Mouse (Mus musculus) hindlimb bud, embryonic 11.5 days (tissue): ENCODE measurements at regions not wholly inside any gene's neighbourhood (a gene's known extent, or its start where the extent isn't known, plus 50 kb on each side); places are given as distances from the start of the nearest gene placed in this dataset.

Experiments
- DNase-seq: peaks from one replicate; pipeline ENCODE4 v3.0.0-alpha.2; 2012; ENCODE audit warnings: low read depth, low spot score; ENCODE audit errors: extremely low spot score

- no peak for DNase-seq
These were observed 230.6 kb upstream of the Zic4 start for GRCm38 (mm10) chr9:91131415-91132255.

DNA sequence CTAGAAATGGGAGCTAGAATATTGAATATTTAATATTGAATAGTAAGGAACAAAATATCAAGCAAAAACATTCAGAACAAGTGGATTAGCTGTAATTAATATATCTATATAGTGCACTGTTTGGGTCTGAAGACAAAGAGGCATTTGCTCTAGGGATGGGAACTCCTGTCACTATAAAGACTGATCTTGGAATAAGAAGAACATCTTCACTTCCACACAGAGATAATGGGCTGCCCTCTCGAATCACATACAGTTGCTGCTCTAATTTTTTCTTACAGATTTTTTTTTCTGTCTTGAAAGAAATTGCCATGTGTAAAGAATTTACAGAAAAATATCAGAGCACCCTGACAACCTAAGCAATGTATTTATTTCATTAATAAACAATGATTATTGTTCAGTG lies 229.7 kb upstream of the Zic4 start:
- no peak for DNase-seq

DNA sequence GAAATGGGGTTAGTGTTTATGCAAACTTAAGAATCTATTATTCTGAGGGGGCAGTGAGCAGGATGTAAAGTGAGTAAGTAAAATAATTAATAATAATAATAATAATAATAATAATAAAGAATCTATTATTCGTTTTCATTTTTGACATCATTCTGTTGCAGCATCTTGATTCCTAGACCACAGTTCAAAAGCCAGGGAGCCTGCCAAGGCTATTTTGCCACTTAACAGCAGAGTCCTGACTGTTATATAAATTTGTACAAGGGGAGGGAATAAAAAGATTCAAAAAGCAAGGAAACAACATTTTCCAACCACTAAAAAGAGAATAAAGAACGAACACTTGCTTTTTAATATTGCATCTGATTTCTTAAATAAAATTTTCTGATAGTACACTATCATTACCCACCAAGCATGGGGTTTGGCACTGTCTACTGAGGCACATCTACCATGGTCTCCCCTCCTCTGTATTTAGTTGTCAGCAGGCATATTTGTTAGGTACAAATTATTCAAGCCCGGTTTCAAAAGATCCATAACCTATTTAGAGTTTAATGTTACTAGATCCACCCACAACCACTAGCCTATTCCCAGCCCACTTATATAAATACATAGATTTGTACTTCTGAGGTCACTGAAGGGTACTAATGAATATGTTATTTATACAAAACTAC lies 228.8 kb upstream of the Zic4 start:
- DNase-seq: no peak

GRCm38 (mm10) chr9:91134325-91134724 lies 227.9 kb upstream of the Zic4 start:
- DNase-seq: no peak

DNA sequence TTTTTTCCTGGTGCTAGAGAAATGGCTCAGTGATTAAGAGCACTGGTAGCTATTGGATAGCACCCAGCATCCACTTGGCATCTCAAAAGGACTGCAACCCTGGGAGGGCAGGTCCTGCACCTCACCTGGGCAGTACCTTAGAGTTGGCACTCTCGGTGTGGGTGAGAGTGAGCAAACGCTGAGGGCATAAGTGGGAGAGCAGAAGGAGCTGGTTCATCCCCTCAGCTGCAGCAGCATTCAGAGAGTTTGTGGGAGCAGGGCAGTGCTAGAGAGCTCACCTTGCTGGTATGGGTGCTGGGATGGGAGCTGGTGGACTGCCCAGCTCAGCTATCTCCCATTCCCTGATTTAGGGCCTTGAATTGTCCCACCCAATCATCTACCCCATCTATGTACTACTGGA lies 227.1 kb upstream of the Zic4 start:
- no peak for DNase-seq

GRCm38 (mm10) chr9:91140651-91141050 lies 221.6 kb upstream of the Zic4 start:
- no peak for DNase-seq

DNA sequence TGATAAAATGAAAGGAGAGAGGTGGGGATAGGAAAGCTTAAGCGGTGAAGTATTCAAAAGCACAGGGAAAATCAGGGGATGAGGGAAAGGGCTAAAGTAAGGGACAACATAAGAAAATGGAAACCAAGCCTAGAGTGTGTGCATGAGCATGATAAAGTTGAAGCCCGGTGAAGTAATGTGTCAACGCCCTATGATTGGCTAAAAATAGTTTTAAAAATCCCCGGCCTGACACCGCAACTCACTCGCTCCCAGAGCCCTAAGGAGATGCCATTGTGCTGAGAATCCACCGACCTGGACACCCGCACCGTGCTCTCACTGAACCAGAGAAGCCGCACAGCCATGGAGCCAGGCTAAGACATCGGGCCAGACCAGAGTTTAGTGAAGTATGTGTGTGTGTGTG lies 210.3 kb upstream of the Zic4 start:
- no peak for DNase-seq

- no peak for DNase-seq
These were observed 202.9 kb upstream of the Zic4 start for GRCm38 (mm10) chr9:91159311-91159710.

DNA sequence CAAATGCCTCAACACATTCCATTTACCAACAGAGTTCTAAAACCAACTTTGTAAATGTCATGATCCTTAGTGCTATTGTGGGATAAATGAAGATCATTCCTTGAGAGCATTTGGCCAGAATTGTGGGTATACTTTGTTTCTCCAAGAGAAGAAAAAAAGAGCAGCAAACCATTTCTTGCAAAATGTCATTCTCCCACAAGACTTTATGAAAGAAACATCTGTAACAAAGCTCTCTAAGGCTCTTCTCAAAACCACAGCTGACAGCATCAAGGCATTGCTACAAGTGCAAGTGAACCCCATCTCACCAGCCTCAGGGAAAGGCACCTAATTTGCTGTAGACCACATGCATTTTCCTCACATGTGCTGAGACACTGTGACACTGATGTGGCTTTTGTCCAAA lies 194.3 kb upstream of the Zic4 start:
- no peak for DNase-seq

DNA sequence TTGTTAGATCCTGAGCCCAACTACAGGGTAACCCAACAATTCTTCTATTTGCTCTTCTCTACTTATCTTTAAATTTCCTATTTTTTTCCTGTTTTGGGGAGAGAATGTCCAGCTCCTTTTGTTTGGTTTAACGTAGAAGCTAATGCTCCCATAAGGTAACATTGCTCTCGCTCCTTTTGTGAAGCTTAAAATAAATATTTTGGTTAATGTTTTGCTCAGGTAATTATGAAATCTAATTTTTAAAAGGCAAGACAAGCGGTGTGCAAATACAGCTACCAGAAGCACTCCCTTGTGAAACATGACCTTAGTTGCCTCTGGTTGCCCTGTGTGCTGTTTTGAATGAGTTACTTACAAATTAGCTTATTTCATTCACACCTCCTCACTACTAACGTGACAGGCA lies 169.0 kb upstream of the Zic4 start:
- no peak for DNase-seq

DNA sequence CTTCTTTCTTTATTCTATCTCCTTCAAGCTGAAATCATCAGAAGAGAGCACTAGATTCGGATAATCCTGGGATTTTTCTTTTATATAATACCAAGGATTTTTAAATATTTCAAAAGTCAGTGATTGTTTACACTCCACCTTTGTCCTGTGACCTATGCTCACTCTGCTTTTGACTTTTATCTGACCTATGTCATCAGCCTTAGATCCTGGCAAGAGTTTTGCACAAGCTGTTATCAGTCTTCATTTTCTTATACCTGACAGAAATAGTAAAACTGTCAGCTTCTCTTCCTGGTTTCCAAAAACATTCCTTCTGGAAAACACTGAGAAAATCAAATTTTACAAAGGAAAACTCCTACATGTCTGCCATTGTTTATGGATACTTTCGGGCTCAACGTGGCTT lies 168.3 kb upstream of the Zic4 start:
- no peak for DNase-seq

GRCm38 (mm10) chr9:91207281-91207680 lies 154.9 kb upstream of the Zic4 start:
- DNase-seq: no peak

- no peak for DNase-seq
These were observed 134.4 kb upstream of the Zic4 start for GRCm38 (mm10) chr9:91227673-91228440.

DNA sequence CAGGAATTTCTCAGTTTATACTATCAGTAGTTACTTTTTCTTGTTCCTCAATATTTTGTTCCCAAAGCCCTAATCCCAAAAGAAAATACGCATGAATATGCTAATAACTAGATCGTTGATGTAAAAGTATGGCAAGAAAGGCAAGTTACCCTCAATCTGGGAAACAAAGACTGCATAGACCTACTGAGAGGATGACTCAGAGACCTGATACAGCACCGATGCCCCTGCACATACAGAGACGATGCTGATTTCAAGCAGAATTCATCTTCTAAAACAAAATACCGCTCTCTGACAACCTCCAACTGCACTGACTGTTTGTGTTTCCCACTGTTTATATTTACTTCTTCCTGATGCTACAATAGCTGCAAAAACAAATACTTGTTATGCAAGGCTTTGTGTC lies 133.7 kb upstream of the Zic4 start:
- no peak for DNase-seq

GRCm38 (mm10) chr9:91253886-91254285 lies 108.3 kb upstream of the Zic4 start:
- no peak for DNase-seq

GRCm38 (mm10) chr9:91291340-91291739 lies 70.9 kb upstream of the Zic4 start:
- DNase-seq: no peak
